Mouse (Mus musculus) heart, postnatal 36 days (tissue): ENCODE results near the gene Ino80. TPM values are rescaled to one million over a fixed set of nuclear protein-coding genes. Genes with fewer than 3 reads are reported as not detected.

Experiments used
- DNase-seq, 2 experiments: peaks; one replicate each; pipeline ENCODE4 v3.0.0; 2021 to 2022
- intact Hi-C: fragments of 180-260 bp; cut with DNase I; formaldehyde crosslinking; loops from one replicate; pipeline ENCODE4 v1.15.1; 2025
- total RNA-seq, 2 experiments: library from RNA; stranded (reverse); gene quantifications; 2 replicates each; pipeline ENCODE4 v1.2.3; 2021

Gene Ino80
- total RNA-seq, 2 experiments from 2014 or later: 10.4 to 12.7 TPM

GRCm38 (mm10) chr2:119327942-119328526 is 149.5 kb downstream of the Ino80 start:
- intact Hi-C loops: loop anchor here (1.0 kb wide), 2 partner anchors 8 to 28 kb away; no protein-coding TSS in a partner anchor
- peak in 1 of 2 experiments; percentile 4 for DNase-seq

GRCm38 (mm10) chr2:119327102-119327480 is 150.4 kb downstream of the Ino80 start:
- intact Hi-C loops: loop anchor here (1.0 kb wide), 2 partner anchors 9 to 27 kb away; no protein-coding TSS in a partner anchor
- DNase-seq: peak; percentile 67 to 72

- intact Hi-C loops: loop anchor here (1.0 kb wide), 3 partner anchors 10 to 26 kb away; no protein-coding TSS in a partner anchor
- peak; percentile 33 to 44 for DNase-seq
Measured at GRCm38 (mm10) chr2:119326161-119327101, 151.1 kb downstream of the Ino80 start.

- intact Hi-C loops: loop anchor here (1.0 kb wide), 2 partner anchors 14 to 49 kb away; no protein-coding TSS in a partner anchor
- DNase-seq: peak; percentile 74 to 79
Measured at GRCm38 (mm10) chr2:119325568-119326143, 151.8 kb downstream of the Ino80 start, which contains the start of gene Dll4. Dll4 (plus strand) TSS chr2:119325784.

- intact Hi-C loops: loop anchor here (1.0 kb wide), 1 partner anchor 50 kb away; no protein-coding TSS in a partner anchor
- DNase-seq: peak in 1 of 2 experiments; percentile 5
Measured at GRCm38 (mm10) chr2:119324576-119325318, 152.7 kb downstream of the Ino80 start.

GRCm38 (mm10) chr2:119323866-119324575 is 153.5 kb downstream of the Ino80 start:
- intact Hi-C loops: no loop called here
- peak in 1 of 2 experiments; percentile 3 for DNase-seq

Other genes with a start within 250 kb of the Ino80 start
- not detected for gene Ppp1r14d, start 247.8 kb downstream of the Ino80 start, total RNA-seq
- gene Spint1, start 240.3 kb downstream of the Ino80 start, total RNA-seq: not detected
- not detected for gene Rhov, start 206.4 kb downstream of the Ino80 start, total RNA-seq
- 10 to 100 TPM; 13.5 to 13.9 TPM for gene Vps18, start 188.9 kb downstream of the Ino80 start, total RNA-seq
- gene Dll4, start 151.9 kb downstream of the Ino80 start, total RNA-seq: 10 to 100 TPM; 16.3 to 22.1 TPM
- 10 to 100 TPM; 11.3 to 12.3 TPM for gene Chac1, start 126.5 kb downstream of the Ino80 start, total RNA-seq
- under 1 TPM; 0.06 to 0.11 TPM for gene Exd1, start 69.9 kb upstream of the Ino80 start, total RNA-seq
- 10 to 100 TPM; 92.1 to 94.7 TPM for gene Chp1, start 70.0 kb upstream of the Ino80 start, total RNA-seq
- gene Nusap1, start 140.6 kb upstream of the Ino80 start, total RNA-seq: 1 to 10 TPM; 1.7 TPM
- under 1 TPM; 0.24 to 0.56 TPM for gene Oip5, start 140.8 kb upstream of the Ino80 start, total RNA-seq
- gene Ndufaf1, start 185.1 kb upstream of the Ino80 start, total RNA-seq: 10 to 100 TPM; 58.3 to 70.4 TPM
- 10 to 100 TPM; 22.9 to 24.0 TPM for gene Rtf1, start 197.4 kb upstream of the Ino80 start, total RNA-seq